Mouse (Mus musculus): ENCODE results near the gene Chdh. TPM values are rescaled to one million over a fixed set of nuclear protein-coding genes. Genes with fewer than 3 reads are reported as not detected.
A peak's percentile ranks its signal among the peaks of the same experiment; 100 is the strongest.

Chdh gene
- polyA plus RNA-seq, 1 experiment from 2014 or later, result 0.18 TPM

DNA sequence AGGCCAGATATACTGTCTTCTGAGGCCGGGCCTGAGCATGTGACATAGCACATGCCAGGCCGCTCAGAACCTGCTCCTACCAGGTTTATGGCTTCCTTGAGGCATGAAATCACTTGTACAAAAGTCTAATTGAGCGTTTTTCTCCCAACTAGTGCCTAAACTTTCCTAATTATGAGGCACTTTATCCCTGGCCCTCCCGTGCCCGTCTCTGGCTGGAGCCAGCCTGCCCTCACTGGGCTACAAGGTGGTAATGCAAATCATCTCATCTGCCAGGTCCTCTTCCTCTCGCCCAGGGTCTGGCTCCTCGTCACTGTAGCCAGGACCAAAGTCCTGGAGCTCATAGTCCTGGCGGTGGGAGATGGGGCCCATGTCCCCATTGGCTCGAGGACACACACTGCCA is 33.0 kb downstream of the Chdh start:
- 81% methylated on average over 9 of the region's 9 CpGs for WGBS
- no peak overlapping the region for H3K4me2 ChIP-seq

DNA sequence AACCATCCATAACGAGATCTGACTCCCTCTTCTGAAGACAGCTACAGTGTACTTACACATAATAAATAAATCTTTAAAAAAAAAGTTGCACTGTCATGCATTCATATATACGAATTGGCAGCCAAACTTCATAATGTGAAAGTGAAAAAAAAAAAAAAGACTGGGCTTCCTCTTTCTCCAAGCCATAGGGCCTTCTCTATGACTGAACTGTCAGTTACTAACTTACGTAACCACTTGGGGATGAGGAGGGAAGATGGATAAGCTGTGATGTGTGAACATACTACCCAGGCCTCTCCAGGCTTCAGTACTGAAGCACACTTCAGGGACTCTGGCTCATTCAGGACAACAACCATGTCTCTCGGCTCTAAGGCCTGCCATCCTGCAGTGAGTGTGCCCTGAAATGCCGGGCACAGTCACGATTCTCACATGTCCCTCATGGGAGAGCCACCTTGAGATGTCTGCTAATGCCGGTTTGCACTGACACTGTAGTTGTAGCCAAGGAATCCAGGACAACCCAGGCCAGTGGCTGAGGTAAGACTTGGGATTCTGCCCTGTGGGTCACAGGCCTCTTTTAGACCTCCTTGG is 34.6 kb downstream of the Chdh start:
- H3K4me1 ChIP-seq (replicated peaks), result peaks cover 16% of the 10 kb centered on the region
- no peak for ATAC-seq (replicated peaks; ENCODE audit: insufficient number of reproducible peaks, insufficient read depth, low FRiP score, low read depth)
- 75% methylated on average over 7 of the region's 7 CpGs for WGBS

More for the DNA sequence above, 33.0 kb downstream of the Chdh start:
- H3K9ac ChIP-seq, result no peak overlapping the region
- H3K4me1 ChIP-seq (replicated peaks), result peaks cover 16% of the 10 kb centered on the region
- no peaks in the 10 kb centered on the region for H3K36me3 ChIP-seq
- H3K9me3 ChIP-seq (replicated peaks), result no peaks in the 10 kb centered on the region
- H3K4me3 ChIP-seq, result no peak overlapping the region
- no peak overlapping the region for H3K27ac ChIP-seq
- H3K27me3 ChIP-seq, result no peaks in the 10 kb centered on the region
- no peak for ATAC-seq (replicated peaks; ENCODE audit: insufficient number of reproducible peaks, insufficient read depth, low FRiP score, low read depth)

DNA sequence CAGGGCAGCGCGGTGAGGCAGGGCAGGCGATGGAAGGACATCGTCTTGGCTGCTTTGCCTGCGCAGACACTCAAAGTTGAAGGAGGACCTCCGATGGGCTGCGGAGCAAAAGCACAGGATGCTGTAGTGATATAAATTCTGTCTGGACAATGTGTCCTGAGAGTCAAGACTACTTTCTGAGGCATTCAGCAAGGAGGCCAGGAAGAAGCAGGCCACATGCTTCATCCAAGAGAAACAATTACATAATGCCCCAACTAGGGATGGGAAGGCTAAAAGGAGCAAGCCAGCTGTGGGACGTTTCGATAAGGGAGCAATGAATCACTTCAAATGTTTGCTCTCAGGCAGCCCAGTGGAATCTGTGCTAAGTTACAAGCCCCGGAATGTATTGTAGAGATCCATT is 36.4 kb downstream of the Chdh start:
- peaks cover 16% of the 10 kb centered on the region for H3K4me1 ChIP-seq (replicated peaks)
- no peak overlapping the region for H3K4me3 ChIP-seq
- peak; percentile 32; the same call in 1 of the 2 replicates for ATAC-seq (replicated peaks; ENCODE audit: insufficient number of reproducible peaks, insufficient read depth, low FRiP score, low read depth)
- peak overlapping the region; percentile 52 for H3K27ac ChIP-seq
- H3K36me3 ChIP-seq, result no peaks in the 10 kb centered on the region
- 0 out of 2 replicates have a peak overlapping the region, but pooled peaks have one; percentile 26 for H3K4me2 ChIP-seq
- no peaks in the 10 kb centered on the region for H3K27me3 ChIP-seq
- no peaks in the 10 kb centered on the region for H3K9me3 ChIP-seq (replicated peaks)
- WGBS, result 63% methylated on average over 10 of the region's 10 CpGs
- H3K9ac ChIP-seq, result no peak overlapping the region

More for the DNA sequence above, 34.6 kb downstream of the Chdh start:
- Histone ChIP-seq H3K4me3 (no peak overlapping the region), H3K27ac (no peak overlapping the region), H3K9me3 (replicated peaks) (no peaks in the 10 kb centered on the region), H3K27me3 (no peaks in the 10 kb centered on the region), H3K4me2 (no peak overlapping the region), H3K9ac (no peak overlapping the region), H3K36me3 (no peaks in the 10 kb centered on the region)

DNA sequence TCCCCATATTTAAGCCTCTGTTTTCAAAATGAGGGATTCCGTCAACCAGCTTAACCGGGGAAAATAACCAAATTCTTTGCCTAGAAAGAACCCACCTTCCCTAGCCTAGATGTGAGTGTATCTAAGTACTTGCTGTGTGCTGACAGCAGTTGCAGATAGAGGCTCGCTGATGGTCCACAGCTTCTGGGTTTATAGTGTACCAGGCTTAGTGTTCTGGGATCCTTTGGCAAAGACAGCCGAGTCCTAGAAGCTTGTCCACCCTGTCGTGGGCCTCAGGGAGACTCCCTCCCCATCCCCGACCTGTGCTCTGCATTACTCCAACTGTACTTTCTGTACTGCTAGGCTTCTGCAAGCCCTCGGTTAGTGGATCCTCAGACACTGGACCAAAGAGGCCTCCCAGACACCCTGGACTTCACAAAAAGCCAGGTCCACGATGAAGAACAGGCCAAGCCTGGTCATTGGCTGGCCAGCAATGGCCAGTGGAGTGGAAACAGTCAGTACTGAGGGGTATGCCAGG is 36.9 kb downstream of the Chdh start:
- H3K27me3 ChIP-seq, result no peaks in the 10 kb centered on the region
- no peak overlapping the region for H3K9ac ChIP-seq
- H3K4me2 ChIP-seq, result no peak overlapping the region
- 52% methylated on average over 8 of the region's 8 CpGs for WGBS
- peaks cover 16% of the 10 kb centered on the region for H3K4me1 ChIP-seq (replicated peaks)
- H3K27ac ChIP-seq, result peak overlapping the region; percentile 46
- H3K36me3 ChIP-seq, result no peaks in the 10 kb centered on the region
- no peak for ATAC-seq (replicated peaks; ENCODE audit: insufficient number of reproducible peaks, insufficient read depth, low FRiP score, low read depth)
- no peaks in the 10 kb centered on the region for H3K9me3 ChIP-seq (replicated peaks)
- no peak overlapping the region for H3K4me3 ChIP-seq

DNA sequence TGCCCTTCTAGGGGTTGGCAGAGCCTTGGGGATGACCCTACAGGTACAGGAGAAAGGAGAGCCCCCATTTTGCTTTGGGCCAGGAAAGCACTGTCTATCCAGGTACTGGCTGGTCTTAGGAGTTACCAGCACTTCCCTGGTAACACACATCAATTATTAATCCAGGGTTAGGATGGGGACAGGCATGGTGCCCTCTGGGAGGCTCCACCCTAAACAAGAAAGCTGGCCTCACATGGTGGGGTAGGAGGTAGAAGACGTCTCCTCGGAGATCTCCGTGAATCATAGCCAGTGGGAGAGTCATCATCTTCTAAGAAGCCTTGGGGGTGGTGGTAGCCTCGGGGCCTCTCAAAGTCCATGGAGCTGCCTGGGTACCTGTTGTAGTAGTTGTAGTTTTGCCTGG is 38.2 kb downstream of the Chdh start:
- H3K4me2 ChIP-seq, result no peak overlapping the region
- 89% methylated on average over 4 of the region's 4 CpGs for WGBS
- H3K36me3 ChIP-seq, result no peaks in the 10 kb centered on the region
- H3K27me3 ChIP-seq, result no peaks in the 10 kb centered on the region
- H3K9ac ChIP-seq, result no peak overlapping the region
- peaks cover 16% of the 10 kb centered on the region for H3K4me1 ChIP-seq (replicated peaks)
- no peak for ATAC-seq (replicated peaks; ENCODE audit: insufficient number of reproducible peaks, insufficient read depth, low FRiP score, low read depth)
- H3K9me3 ChIP-seq (replicated peaks), result no peaks in the 10 kb centered on the region
- H3K27ac ChIP-seq, result no peak overlapping the region
- H3K4me3 ChIP-seq, result no peak overlapping the region

DNA sequence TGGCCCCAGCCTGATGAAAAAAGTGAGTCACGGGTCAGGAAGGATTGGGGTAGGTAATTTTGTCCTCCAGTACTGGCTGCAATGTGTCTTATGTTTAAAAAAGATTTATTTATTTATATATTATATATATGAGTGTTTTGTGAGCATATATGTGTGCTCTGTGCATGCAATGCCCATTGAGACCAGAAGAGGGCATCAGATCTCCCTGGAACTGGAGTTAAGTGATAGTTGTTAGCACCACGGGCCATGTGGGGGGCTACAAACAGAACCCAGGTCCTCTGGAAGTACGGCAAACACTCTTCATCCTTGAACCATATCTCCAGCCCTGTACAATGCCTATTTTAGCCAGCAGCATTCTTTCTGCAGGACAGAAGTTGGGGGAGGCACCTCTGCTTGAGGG is 39.2 kb downstream of the Chdh start:
- no peak overlapping the region for H3K4me2 ChIP-seq
- ATAC-seq (replicated peaks; ENCODE audit: insufficient number of reproducible peaks, insufficient read depth, low FRiP score, low read depth), result no peak
- no peaks in the 10 kb centered on the region for H3K27me3 ChIP-seq
- no peaks in the 10 kb centered on the region for H3K36me3 ChIP-seq
- H3K4me1 ChIP-seq (replicated peaks), result peaks cover 16% of the 10 kb centered on the region
- H3K9me3 ChIP-seq (replicated peaks), result no peaks in the 10 kb centered on the region
- no peak overlapping the region for H3K27ac ChIP-seq
- WGBS, result 84% methylated on average over 3 of the region's 3 CpGs
- H3K9ac ChIP-seq, result no peak overlapping the region
- H3K4me3 ChIP-seq, result no peak overlapping the region

DNA sequence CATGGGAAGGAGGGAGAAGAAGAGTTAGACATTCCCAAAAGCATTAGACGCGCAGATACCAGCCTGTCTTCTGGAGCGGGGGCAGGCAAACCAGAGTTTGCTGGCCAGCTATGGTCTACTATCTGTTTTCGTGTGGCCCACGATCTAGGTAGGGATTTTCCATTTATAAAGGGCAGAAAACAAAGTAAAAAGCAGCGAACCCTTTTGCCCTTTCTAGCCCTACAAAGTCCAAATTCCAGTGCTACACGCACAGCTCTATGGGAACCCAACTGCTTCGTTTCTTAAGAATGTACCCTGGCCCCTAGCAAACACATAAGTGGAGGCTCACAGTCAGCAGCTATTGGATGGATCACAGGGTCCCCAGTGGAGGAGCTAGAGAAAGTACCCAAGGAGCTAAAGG is 41.5 kb downstream of the Chdh start:
- H3K27ac ChIP-seq, result no peak overlapping the region
- no peaks in the 10 kb centered on the region for H3K9me3 ChIP-seq (replicated peaks)
- no peaks in the 10 kb centered on the region for H3K36me3 ChIP-seq
- WGBS, result 88% methylated on average over 8 of the region's 8 CpGs
- H3K4me1 ChIP-seq (replicated peaks), result peaks cover 11% of the 10 kb centered on the region
- H3K9ac ChIP-seq, result no peak overlapping the region
- H3K4me3 ChIP-seq, result no peak overlapping the region
- H3K4me2 ChIP-seq, result no peak overlapping the region
- ATAC-seq (replicated peaks; ENCODE audit: insufficient number of reproducible peaks, insufficient read depth, low FRiP score, low read depth), result no peak
- no peaks in the 10 kb centered on the region for H3K27me3 ChIP-seq

DNA sequence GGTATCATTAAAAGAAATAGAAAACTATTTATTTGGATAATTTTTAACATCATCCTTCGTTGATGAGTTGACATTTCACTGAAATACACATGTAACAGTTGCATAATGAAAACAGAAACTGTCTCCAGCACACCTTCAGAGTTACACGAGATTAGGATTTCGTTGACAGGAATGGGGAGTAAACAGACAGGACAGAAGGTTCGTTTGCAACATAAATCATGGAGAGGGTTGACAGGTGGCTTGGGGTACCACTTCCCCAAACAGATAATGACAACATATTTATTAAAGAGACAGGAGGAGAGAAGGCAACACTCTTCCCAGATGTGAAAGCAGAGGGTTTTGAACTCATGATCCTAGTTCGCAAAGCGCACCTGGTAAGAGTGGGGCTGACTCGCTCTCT is 46.1 kb downstream of the Chdh start:
- Histone ChIP-seq H3K9me3 (replicated peaks) (no peaks in the 10 kb centered on the region), H3K4me2 (no peak overlapping the region), H3K4me1 (replicated peaks) (peaks cover 8% of the 10 kb centered on the region; the same call in 1 of the 2 replicates), H3K27me3 (no peaks in the 10 kb centered on the region), H3K27ac (no peak overlapping the region), H3K36me3 (no peaks in the 10 kb centered on the region), H3K9ac (no peak overlapping the region), H3K4me3 (no peak overlapping the region)
- 67% methylated on average over 7 of the region's 7 CpGs for whole genome bisulfite sequencing
- ATAC-seq (replicated peaks; ENCODE audit: insufficient number of reproducible peaks, insufficient read depth, low FRiP score, low read depth), result no peak

DNA sequence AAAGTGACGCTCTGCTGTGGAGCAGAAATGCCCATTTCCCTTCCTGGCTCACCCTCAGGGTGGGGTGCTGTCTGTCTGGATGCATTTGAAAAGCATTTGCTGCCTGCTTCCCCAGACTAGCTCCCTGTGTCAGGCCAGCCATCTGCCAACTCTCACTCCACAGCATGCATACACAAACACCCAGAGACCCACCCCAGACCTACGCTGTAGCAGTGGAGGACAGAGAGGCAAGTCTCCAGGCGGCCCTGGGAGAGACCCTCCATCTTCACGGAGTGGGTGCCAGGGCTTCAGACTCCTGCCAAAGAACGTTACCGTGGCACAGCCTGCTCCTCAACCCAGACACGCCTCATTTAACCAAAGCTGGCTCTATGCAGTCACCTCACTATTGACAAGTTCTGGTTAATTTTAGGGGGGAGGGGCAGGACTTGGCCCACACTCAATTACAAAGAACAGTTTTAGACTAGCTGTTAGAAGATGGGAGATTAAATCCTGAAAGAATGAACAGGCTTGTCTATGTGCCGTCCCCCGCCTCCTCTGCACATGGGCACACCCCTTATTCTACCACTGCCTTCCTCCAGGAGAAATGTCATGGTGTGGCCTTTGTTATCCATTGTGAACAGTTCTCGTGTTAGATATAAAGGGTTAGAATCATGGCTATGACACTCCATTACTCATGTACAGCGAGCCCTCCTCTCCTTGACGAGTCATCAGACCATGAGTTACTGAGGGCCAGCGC is 47.4 kb downstream of the Chdh start:
- Histone ChIP-seq H3K9ac (no peak overlapping the region), H3K4me3 (no peak overlapping the region), H3K9me3 (replicated peaks) (no peaks in the 10 kb centered on the region), H3K27ac (0 out of 2 replicates have a peak overlapping the region, but pooled peaks have one; percentile 15), H3K4me1 (replicated peaks) (peaks cover 8% of the 10 kb centered on the region; the same call in 1 of the 2 replicates), H3K27me3 (no peaks in the 10 kb centered on the region), H3K36me3 (no peaks in the 10 kb centered on the region), H3K4me2 (no peak overlapping the region)
- no peak; the same call in 1 of the 2 replicates for ATAC-seq (replicated peaks; ENCODE audit: insufficient number of reproducible peaks, insufficient read depth, low FRiP score, low read depth)
- 56% methylated on average over 13 of the region's 13 CpGs for WGBS

DNA sequence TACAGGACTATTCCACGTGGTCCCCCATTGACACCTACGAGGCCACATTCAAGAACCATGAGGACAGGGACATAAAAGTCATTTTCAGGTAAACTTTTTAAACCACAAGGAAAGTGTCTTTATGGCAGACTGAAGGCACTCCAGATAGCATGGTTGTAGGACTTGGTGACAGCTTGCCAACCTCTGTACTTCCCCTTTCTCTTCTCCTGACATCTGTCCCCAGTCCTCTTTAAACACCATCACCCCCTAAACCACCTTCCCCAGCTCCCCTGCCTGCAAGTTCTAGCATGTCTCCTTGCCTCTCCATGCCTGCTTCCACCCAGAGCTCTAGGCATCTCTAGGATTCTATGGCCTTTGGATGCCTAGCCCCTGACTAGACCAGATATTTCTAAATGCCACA is 56.0 kb downstream of the Chdh start:
- Histone ChIP-seq H3K27me3 (no peaks in the 10 kb centered on the region), H3K27ac (no peak overlapping the region), H3K36me3 (no peaks in the 10 kb centered on the region), H3K9me3 (replicated peaks) (no peaks in the 10 kb centered on the region), H3K9ac (no peak overlapping the region), H3K4me2 (no peak overlapping the region), H3K4me1 (replicated peaks) (no peaks in the 10 kb centered on the region), H3K4me3 (no peak overlapping the region)
- ATAC-seq (replicated peaks; ENCODE audit: insufficient number of reproducible peaks, insufficient read depth, low FRiP score, low read depth), result no peak
- WGBS, result 83% methylated on average over 2 of the region's 2 CpGs

DNA sequence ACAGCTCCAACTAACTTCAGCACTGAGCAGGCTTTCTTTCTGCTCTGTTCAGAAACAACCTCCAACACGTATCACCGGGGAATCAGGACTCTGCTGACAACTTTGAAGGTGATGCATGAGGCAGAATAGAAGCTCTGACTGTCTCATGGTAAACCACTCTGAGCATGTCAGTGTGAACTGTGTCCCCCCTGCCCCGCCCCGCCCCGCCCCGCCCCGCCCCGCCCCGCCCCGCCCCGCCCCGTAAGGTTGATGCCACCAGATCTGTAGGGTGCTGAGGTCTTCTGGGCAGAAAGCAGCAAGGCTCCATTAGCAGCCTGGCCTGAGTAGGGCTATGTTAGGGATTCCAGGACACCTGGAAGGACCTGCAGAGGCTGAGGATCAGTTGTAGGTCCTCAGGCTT is 57.9 kb downstream of the Chdh start:
- no peak for ATAC-seq (replicated peaks; ENCODE audit: insufficient number of reproducible peaks, insufficient read depth, low FRiP score, low read depth)
- H3K9ac ChIP-seq, result no peak overlapping the region
- 72% methylated on average over 12 of the region's 12 CpGs for WGBS
- H3K27me3 ChIP-seq, result no peaks in the 10 kb centered on the region
- no peaks in the 10 kb centered on the region for H3K36me3 ChIP-seq
- no peaks in the 10 kb centered on the region for H3K4me1 ChIP-seq (replicated peaks)
- no peak overlapping the region for H3K27ac ChIP-seq
- H3K4me3 ChIP-seq, result no peak overlapping the region
- H3K9me3 ChIP-seq (replicated peaks), result no peaks in the 10 kb centered on the region
- no peak overlapping the region for H3K4me2 ChIP-seq

DNA sequence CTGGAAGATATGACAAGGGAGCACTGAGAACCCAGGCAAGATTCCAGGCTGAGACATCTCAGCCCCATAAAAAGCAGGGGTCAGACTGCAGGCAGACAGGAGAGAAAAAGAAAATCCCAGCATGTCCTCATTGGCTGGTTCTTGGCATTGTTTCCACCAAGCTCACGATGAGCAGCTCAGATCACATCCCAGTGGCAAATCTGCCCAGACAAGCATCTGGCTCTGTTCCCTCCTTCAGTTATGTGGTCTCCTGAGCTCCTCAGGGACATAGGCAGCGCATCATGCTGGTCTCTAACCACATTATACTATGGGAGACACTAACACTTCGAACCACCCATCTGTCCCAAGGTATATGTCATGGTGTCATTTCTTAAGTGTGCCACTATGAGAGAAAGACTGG is 59.7 kb downstream of the Chdh start:
- Histone ChIP-seq H3K9me3 (replicated peaks) (no peaks in the 10 kb centered on the region), H3K27me3 (no peaks in the 10 kb centered on the region), H3K4me1 (replicated peaks) (no peaks in the 10 kb centered on the region), H3K36me3 (no peaks in the 10 kb centered on the region), H3K4me2 (no peak overlapping the region), H3K27ac (no peak overlapping the region), H3K9ac (no peak overlapping the region), H3K4me3 (no peak overlapping the region)
- 77% methylated on average over 3 of the region's 3 CpGs for WGBS
- ATAC-seq (replicated peaks; ENCODE audit: insufficient number of reproducible peaks, insufficient read depth, low FRiP score, low read depth), result no peak

Measured in heart, embryonic 15.5 days (tissue).